Mouse (Mus musculus) liver, postnatal 0 days (tissue): ENCODE results near the gene Cmtm4.

Experiments used
- CTCF ChIP-seq: sonication (generic); IDR thresholded peaks from 2 replicates; pipeline ENCODE4 v1.5.1; 2016; ENCODE audit warnings: antibody characterized with exemption, low read depth
- EP300 ChIP-seq: IDR thresholded peaks from 2 replicates; pipeline ENCODE4 v1.6.1; 2016; ENCODE audit warnings: antibody characterized with exemption, low read depth, mild to moderate bottlenecking

GRCm38 (mm10) chr8:104437494-104438135 is 42.0 kb upstream of the Cmtm4 start:
- TF ChIP-seq CTCF (no peak), EP300 (no peak)
